Mouse (Mus musculus) heart, postnatal 10 days (tissue): ENCODE measurements around the gene Cyb5r3. TPM values are rescaled to one million over a fixed set of nuclear protein-coding genes. Genes with fewer than 3 reads are reported as not detected.

Experiments
- DNase-seq, 2 experiments: peaks; one replicate each; pipeline ENCODE4 v3.0.0; 2021
- intact Hi-C: fragments of 180-260 bp; cut with DNase I; formaldehyde crosslinking; loops from one replicate; pipeline ENCODE4 v1.15.1; 2025
- total RNA-seq, 2 experiments: library from RNA; stranded (reverse); gene quantifications; 2 replicates each; pipeline ENCODE4 v1.2.3; 2021

Cyb5r3 gene
- total RNA-seq = 100 to 1,000 TPM; 133 to 136 TPM

DNA sequence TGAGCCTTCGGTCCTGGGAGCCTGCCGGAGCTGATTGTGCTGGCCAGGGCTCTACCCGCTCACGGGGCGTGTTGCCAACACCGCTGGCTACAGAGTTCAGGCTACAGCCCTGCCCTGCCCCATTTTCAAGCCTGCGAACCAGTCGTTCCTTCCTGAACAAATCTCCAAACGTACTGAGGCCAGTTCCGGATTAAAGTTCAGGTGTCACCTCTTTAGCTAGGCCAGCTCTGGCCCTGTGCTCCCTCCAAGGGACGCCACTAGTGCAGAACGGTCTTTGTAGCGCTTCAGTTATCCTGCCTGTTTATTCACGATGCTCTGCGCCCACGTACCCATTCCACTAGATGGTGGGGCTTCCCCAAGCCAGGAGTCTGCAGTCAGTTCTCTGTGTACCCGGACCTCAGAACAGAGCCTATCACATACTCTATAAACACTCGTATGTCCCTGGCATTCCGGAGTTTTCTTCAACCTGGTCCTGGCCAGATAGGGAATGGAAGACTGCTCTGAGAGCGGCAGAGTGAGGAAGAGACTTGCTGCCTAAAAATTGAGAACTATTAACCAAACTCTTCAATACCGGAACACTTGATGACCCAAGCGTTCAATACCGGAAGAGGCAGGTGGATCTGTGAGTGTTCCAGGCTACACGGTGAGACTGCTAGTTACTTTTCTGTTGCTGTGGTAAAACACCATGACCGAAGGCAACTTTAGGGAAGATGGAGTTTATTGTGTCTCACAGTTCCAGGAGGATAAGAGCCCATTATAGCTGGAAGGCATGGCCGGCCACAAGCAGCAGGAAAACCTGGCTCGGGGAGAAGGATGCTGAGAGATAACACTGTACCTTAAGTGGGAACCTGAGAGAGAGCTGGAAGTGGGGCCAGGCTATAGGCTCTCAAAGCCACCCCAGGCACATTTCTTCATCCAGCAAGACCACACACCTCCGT lies at the start of gene Cyb5r3:
Gene Cyb5r3 (minus strand): TSS at position 101 of the 938 bp plus-strand sequence.
- DNase-seq = no peak
- intact Hi-C loops = loop anchor here (1.0 to 5.0 kb wide), 2 partner anchors 15 to 35 kb away; no protein-coding TSS in a partner anchor

DNA sequence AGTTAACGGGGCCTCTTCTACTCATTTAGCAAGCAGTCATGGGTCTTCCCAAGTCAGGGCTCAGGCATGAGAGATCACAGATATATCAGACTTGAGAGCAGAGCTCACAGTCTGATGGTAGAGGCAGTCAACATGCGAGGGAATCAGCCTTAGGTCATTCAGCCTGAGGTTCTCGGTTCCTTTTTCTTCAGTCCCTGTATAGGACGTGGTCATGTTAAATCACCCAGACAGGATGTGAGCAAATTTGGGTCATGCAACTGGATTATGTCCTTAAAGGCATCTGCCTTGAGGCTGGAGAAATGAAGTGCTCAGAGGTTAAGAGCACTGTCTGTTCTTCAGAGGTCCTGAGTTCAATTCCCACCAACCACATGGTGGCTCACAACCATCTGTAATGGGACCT lies 49.3 kb upstream of the Cyb5r3 start:
- no peak for DNase-seq
- intact Hi-C loops = no loop called here

DNA sequence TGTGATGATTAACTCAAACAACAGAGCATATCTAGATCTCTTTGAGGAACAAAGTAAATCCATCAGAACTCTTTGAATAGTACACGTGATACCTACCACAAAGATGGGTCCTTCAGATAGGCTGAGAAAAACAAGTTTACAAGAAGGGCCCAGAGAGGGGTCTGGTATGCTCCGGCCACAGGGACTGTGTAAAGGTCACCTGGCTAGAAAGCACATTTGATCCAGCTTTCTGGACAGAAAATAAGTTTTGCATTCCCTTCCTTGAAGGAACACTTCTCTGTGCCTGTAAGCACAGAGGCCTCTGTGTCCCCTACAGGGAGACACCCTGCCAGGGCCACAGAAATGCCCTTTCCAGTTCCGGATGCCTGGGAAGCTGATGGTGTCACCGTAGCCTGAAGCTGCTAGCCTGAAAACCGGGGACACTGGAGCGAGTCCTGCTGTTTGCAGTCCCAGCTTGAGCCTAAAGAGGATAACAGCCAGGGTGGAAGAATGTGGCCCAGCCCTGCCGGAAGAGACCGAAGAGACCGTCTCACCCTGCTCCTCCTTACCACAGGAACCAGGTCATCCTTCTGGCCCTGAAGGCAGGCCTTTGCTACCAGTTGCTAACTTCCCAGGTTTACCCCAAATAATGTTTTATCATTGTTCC lies 48.1 kb upstream of the Cyb5r3 start:
- DNase-seq = no peak
- intact Hi-C loops = no loop called here

DNA sequence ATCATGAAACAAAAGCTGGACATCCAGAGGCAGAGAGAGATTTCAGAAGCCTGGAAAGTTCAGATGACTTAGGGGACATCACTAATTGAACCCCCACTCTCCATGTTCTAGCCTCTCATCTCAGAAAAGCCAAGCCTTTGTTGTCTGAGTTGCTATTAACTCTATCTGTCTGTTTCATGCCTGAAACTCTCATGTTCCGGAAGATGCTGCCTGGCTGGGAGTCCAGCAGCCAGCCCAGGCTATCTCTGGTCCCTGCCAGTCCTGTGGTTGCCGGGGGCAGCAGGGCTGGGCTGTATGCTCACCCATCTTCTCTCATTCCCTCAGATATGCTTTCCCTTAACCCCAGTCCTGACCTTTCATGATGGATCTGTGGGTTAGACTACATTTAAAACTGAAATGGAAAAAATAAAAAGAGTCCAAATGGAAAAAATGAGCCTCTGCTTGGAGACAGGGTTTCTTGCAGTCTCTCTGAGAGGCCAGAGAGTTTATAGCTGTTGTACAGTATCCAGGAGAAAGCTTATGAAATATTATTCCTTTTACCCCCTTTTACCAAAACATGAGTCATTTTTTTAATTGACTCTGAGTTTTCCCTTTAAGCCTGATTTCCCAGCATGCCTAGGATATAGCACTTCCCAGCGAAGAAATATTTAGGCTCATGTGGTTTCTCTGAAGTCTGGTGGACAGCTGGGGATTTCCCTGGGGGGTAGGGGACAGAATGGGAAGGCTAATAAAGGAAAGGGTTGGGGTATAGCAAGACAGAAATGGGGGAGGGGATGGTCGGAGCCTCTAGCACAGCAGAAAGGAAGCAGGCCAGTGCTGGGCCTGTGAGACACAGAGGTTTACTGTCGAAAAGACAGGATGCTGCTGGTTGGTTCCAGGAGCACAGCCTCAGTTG lies 43.2 kb upstream of the Cyb5r3 start:
- intact Hi-C loops = no loop called here
- peak; percentile 68 to 69 for DNase-seq

DNA sequence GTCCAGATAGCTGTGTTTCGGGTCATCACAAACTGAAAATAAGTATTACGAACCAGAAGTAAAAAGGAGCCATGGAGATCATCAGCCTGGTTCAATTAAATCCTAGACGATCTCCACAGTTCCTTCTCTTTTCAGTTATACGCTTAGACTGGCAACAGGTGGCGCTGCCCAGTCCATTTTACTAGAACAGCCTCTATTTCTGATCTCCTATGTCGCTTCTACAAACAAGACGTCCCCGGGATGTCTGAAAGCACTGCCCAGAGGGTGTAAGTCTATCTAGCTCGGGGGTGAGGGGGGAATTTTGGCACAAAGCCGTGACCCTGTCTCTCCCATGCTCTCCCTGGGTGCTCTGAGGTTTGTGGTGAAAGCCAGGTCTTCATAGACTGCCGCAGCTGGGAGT lies 37.8 kb upstream of the Cyb5r3 start:
- peak; percentile 76 to 84 for DNase-seq
- intact Hi-C loops = loop anchor here (5.0 kb wide), 2 partner anchors 107 to 307 kb away; no protein-coding TSS in a partner anchor

DNA sequence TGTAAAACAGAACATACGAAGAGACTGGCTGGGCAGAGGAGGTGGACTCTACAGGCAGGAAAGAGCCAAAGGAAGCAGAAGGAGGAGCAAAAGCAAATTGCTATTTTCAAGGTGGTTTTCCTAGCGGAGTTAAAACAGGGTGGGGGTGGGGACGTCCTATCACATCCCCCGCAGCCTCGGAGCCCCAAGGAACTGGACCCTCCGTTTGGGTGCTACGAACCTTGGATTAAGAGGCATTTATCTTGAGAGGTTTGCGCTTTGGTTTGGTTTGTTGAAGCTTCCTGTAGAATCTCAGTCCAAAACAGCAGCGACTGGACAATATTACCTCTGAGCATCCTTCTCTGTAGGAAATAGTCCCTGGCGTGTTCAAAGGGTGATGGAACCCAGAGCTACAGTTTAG lies 37.3 kb upstream of the Cyb5r3 start:
- intact Hi-C loops = loop anchor here (5.0 kb wide), 5 partner anchors 37 to 397 kb away; partner anchors contain the start of gene Cyb5r3
- no peak for DNase-seq

DNA sequence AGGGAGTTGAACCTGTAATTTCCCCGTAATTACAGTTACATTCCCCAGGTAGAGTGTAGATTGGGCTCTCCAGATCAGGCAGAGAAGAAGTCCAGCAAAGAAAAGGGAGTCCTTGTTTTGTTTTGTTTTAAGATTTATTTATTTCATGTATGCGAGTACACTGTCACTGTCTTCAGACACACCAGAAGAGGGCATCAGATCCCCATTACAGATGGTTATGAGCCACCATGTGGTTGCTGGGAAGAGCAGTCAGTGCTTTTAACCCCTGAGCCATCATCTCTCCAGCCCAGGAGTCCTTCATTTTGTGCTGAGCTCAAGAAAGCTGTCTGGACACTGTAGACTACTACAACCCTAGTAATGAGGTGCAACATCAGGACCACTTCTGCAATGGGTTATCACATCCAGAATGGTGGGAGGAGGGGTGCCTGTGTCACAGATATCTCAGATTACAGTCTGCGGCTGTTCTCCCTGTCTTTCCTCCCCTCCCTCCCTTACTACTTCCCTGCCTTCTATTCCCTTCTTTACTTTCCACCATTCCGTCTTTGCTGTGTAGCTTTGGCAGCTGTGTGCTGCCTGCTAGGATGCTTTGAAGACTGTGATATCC lies 36.8 kb upstream of the Cyb5r3 start:
- peak in 1 of 2 experiments; percentile 4 for DNase-seq
- intact Hi-C loops = loop anchor here (5.0 kb wide), 3 partner anchors 37 to 397 kb away; partner anchors contain the start of gene Cyb5r3

DNA sequence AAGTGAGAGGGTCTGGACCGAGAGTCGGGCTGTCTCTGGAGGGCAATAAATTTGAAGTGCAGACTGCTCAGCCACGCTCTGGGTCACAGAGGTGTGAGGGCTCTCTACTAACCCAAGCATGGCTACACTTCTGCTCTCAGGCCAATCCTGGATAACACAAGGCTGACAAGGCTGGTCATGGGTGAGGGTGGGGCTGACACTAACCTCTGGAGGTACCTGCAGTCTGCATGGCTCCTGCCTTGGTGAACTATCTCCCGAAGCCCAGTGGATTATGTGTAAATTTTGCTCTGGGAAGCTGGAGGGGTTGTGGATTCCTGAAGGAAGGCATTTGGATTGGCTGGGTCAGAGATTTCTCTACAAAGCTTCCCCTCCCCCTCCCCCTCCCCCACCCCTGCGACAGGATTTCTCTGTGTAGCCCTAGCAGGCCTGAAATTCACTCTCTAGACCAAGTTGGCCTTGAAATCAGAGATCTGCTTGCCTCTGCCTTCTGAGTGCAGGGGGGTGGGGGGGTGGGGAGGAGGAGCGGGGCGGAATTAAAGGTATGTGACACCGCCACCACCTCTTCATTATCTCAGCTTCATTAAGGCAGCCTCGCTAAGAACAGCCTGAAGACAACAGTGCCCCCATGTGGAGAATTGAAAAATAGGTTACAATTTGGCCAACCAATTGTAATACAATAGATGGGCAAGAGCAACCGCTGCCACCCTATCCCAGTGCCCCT lies 32.5 kb upstream of the Cyb5r3 start:
- peak; percentile 73 to 84 for DNase-seq
- intact Hi-C loops = loop anchor here (5.0 kb wide), 3 partner anchors 33 to 393 kb away; partner anchors contain the start of gene Cyb5r3

DNA sequence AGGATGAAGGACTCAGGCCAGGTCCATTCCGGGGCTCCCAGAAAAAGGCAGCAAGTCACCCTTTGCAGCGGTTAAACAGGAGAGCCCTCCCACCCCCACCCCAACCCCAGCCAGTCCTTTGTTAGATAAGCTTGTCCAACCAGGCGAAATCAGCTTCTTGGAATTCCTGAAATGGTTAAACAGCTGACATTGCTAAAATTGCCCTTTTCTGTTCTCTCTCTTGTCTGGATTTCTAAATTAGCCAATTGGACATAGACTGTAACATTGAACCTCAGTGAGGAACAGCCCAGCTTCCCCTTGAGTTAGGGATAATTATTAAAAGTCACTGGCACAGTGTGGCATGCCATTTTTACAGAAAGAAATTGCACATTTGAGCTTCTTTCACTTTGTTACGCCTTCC lies 30.0 kb upstream of the Cyb5r3 start:
- intact Hi-C loops = no loop called here
- no peak for DNase-seq

DNA sequence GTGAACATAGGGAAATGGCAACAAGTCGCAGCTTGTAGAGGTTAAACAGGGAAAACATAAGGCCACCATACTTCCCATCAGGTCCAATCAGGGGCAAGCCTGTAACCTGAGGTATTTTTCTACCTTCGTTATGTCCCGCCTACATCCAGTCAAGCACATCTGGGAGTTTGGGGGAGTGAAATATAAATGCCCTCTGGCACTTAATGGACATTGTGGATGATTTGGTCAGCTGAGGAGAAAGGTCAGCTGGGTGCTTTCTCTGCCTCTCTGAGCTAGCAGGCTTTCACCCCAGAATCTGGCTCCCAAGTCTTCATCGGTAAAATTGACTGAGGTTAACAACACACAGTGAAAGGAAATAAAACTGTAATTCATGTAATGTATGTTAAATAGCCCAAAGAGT lies 21.0 kb upstream of the Cyb5r3 start:
- DNase-seq = no peak
- intact Hi-C loops = no loop called here

DNA sequence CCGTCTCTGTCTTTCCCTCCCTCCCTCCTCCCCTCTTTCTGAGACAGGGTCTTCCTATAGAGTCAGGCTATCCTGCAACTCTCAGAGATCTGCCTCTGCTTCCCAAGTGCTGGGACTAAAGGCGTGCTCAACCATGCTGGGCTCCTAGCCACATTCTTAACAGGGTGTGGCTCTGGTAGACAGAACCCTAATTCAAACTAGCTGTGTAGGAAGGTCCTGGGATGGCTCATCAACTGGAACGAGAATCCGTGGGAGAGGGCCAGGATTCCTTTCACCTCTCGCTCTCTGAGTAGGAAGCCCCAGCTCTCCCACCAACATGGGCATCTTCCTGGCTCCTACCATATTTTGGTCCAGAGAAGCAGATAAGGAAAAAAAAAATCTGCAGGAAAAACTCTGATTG lies 10.0 kb upstream of the Cyb5r3 start:
- intact Hi-C loops = no loop called here
- no peak for DNase-seq

DNA sequence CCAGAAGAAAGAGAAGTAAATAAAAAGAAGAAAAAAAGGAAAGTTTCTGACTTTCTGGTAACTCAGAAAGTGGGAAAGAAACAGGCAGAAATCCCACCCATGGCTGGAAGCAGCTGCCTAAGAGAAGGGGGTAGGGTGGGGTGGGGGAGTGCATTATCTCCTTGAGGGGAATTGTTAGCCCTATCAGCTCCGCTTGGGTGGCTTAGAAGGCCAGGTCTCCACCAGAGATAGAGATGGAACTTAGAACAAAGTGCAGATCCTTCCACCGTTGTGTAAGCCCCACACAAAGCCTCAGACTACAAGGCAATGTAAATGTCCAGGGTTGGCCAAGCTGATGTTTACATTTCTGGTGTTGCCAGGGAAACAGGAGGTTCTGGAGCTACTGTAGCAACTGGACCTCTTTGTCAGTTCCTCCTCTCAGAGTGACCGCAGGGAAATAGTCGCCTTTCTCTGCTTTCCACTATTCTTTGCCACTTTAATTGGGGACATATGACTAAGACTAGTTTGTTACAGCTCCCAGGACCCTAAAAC lies 9.5 kb upstream of the Cyb5r3 start:
- DNase-seq = no peak
- intact Hi-C loops = no loop called here

DNA sequence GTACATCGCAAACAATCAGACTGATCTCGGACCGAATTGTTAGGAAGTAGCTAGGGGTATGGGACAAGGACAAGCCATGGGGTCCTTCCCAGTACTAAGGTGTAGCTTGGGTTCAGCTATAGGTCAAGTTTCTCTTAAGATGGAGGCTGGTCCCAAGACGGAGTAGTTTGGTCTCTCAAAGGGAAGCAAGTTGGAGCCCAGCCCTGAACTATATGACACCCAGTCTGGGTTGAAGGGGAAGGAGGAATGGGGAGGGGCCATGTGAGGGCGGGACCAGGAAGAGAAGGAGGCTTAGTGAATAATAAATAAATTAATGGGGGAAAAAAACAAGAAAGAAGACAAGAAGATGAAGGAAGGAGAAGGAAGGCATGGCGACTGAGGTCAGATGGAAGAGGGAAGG lies 7.6 kb upstream of the Cyb5r3 start:
- no peak for DNase-seq
- intact Hi-C loops = no loop called here

DNA sequence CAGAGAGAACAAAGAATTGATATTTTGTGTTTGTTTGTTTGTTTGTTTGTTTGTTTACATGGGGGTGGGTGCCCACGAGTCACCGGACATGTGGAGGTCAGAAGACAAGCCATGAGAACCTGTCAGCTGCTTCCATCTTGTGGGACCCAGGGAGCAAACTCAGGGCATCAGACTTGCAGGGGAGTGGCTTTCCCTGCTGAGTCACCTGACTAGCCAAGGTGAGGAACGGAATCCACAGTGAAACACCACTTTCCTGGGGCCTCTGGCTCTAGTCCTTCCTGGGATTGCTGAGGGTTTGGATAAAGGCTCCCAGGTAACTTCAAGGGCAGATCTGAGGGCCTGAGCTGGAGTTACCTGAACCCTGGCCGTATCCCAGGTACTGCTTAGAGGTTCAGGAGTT lies 4.3 kb upstream of the Cyb5r3 start:
- intact Hi-C loops = no loop called here
- no peak for DNase-seq

DNA sequence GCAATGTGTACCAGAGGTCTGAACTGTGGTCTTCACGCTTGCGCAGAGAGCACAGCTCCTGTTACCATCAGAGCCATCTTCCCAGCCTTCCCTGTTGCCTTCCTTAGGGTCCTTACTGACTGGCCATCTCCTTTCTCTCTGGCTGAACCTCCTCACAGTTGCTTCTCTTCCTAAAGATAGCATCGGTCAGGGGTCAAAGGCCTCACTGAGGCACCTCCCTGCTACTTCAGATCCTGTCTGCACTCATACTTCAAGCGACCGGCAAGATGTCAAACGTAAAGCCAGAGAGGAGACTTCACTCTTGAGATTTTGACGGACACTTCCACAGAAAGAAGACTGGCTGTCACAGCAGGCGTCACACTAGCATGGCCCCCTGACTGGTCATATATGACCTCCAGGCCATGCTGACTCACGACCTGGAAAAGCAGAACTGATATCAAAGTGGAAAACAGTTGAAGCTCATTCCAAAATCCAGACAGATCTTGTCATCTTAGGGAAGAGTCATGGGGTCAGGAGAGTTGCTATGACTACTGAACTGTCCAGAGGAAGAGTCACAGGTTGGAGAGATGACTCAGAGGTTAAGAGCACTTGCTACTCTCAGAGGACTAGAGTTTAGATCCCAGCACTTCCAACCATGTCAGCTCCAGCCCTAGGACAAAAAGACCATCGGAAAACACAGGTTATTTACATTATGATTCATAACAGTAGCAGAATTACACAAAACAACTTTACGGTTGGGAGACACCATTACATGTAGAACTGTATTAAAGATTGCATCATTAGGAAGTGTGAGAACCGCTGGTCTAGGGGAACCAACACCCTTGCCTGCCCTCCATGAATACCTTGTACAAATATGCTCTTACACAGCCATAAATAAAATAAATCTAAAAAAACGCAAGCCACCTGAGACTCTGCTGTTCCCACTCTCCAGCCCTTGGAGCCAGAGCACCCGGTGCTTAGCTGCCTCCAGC lies 1.8 kb upstream of the Cyb5r3 start:
- DNase-seq = no peak
- intact Hi-C loops = loop anchor here (5.0 kb wide), 1 partner anchor 33 kb away; no protein-coding TSS in a partner anchor

DNA sequence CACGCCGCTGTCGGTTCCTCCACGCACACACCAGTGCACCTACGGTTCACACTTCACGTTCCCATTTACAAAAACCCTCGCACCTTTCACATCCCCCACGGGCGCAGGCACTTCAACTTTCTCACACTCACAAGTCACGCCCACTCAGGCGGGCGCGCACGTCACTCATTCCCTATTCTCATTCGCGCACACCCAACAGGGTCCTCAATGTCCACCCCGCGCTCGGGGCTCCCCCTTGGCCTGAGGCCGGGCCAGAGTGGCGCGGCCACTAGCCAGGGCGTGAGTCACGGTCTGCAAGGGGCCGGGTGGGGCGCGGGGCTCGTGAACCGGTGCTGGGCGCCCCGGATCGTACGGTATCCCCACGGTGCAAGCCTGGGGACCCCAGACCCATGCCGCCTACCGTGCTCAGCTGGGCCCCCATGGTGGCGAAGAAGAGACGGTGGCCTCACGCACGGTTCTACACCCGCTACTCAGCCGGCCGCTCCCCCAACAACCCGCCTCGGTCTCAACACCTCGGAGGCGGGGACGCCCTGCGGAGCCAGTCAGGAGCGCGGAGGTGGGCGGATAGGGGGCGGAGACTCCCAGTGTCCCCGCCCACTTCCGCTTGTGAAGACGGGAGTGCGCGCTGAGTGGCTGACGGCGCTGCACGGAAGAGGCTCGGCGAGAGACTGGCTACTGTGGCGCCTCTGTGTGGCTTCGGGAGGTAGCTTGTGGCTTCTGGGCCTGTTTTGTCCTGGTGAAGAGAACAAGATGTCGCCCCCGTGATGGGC lies 495 bp downstream of the Cyb5r3 start:
- peak; percentile 97 for DNase-seq
- intact Hi-C loops = loop anchor here (1.0 to 5.0 kb wide), 2 partner anchors 15 to 35 kb away; no protein-coding TSS in a partner anchor
